Mouse (Mus musculus) granulocyte monocyte progenitor cell, adult 5-6 weeks (primary cell): ENCODE measurements around the gene Gm49373. TPM values are rescaled to one million over a fixed set of nuclear protein-coding genes. Genes with fewer than 3 reads are reported as not detected.

Experiments
- ATAC-seq: replicated peaks from 2 replicates; pipeline ENCODE4 v1.8.0; 2016; ENCODE audit warnings: mild to moderate bottlenecking, moderate TSS enrichment, inconsistent platforms; ENCODE audit not compliant: poor library complexity, severe bottlenecking
- total RNA-seq, 2 experiments: library from RNA; stranded (forward) in 1 of 2; stranded (reverse) in 1 of 2; fragments of 200-712, 200-1000 nt in 1 of 2; fragments of >200 nt in 1 of 2; fragmentation: Nextera tagmentation in 1 of 2; gene quantifications; 2 replicates each; pipeline ENCODE4 v1.2.3; 2014 to 2017

Gm49373 gene
- not detected in 2 replicates for total RNA-seq (2014; fragmentation: Nextera tagmentation)
- 0.60 TPM in 1 of 2 replicates, not detected in the other for total RNA-seq (2017)

DNA sequence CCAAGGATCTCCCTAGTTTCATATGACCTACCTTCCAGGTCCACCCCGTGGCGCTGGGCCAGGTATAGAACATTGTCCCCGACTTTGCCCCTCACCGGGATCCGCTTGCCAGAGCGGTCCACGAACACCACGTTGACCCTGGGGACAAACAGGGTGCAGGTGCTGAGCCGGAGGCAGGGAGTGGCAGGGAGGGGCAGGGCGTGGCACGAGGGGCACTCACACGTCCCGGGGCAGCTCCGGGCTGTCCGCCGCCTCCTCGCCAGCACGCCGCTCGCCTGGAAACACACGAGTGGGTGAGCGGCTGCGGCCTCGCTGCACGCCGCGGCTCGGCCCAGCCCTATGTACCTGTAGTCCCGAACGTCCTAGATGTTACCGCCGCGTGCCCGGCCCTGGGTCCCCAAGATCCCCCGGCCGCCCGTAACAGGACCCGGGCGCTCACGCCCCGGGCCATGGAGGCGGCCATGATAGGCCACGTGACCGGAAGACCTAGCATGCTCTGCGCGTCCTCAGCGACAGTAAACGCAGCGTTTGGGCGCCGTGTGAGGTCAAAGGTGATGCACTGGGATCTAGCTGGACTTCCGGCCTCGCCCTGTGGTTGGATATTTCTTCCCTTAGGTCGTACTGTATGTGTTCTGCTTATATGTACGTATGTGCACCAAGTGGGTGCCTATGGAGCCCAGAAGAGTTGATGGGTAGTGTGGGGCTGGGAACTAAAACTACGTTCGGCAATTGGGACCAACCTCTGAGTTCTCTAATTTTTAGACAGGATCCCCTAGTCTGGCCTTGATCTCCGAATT lies at the start of gene Gm49373, which contains the start of gene Fdx1l:
Gene Gm49373 (minus strand): TSS at position 53 of the 797 bp plus-strand sequence.
Gene Fdx1l (minus strand): TSS at position 571 of the 797 bp plus-strand sequence.
- ATAC-seq, result peak; percentile 91

GRCm38 (mm10) chr9:21121483-21121882 lies 48.6 kb upstream of the Gm49373 start:
- ATAC-seq, result no peak

DNA sequence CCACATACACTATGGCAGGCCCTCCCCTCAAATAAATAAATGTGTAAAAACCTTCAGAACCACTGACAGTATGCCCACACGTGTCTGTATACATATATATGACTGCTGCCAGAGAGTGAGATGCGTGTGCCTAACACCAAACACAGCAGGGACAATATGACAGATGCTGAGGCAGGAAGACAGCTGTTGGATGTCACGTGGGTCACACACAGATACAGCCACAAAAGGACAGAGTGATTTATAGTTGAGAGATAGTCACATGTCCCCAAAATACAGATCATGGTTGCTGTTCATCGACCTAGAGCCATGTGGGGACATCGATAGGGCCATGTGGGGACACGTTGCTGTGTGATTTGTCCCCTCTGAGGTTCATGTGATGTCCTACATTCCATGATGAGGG lies 44.2 kb upstream of the Gm49373 start:
- ATAC-seq, result no peak

- no peak for ATAC-seq
These were observed 42.2 kb upstream of the Gm49373 start for GRCm38 (mm10) chr9:21115105-21115504.

DNA sequence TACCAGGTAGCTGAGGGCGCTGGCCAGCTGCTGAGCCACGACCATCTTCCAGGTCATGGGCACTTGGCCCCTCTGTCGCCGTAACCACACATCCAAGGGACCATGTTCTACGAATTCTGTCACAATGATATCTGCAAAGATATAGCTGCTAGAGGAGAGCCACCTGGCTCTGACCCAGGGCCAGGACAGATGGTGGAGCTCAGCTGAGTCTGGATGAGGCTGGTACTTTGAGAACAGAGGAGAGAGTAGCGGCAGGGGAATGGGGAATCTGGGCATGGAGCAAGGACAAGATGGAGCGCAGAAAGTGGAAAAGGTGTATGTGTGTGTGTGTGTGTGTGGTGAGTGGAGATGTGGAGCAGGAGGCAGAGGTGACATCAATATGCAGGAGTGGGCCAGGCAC lies 41.3 kb upstream of the Gm49373 start:
- no peak for ATAC-seq

- ATAC-seq, result no peak
These were observed 40.9 kb upstream of the Gm49373 start for GRCm38 (mm10) chr9:21113751-21114150.

- ATAC-seq, result no peak
These were observed 34.8 kb upstream of the Gm49373 start for GRCm38 (mm10) chr9:21107607-21108237.

GRCm38 (mm10) chr9:21105760-21106564 lies 33.1 kb upstream of the Gm49373 start:
- no peak for ATAC-seq

DNA sequence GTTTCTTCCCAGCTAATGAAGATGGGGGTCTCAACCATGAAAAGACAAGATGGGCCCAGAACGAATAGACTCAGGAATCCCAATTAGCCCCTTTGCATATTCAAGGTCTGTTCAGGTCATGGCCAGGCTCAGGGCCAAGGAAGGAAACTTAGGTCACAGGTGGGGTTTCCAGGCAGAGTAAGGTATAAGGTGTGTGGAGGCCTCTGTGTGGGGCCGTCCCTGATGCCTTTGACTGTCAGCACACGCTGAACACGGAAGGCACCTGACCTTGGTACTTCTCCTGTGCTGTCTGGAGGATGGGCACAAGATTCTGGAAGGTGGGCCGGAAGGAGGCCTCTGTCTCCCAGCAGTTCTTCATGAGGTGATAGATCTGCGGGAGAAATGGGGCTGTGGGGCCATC lies 31.9 kb upstream of the Gm49373 start:
- no peak for ATAC-seq

DNA sequence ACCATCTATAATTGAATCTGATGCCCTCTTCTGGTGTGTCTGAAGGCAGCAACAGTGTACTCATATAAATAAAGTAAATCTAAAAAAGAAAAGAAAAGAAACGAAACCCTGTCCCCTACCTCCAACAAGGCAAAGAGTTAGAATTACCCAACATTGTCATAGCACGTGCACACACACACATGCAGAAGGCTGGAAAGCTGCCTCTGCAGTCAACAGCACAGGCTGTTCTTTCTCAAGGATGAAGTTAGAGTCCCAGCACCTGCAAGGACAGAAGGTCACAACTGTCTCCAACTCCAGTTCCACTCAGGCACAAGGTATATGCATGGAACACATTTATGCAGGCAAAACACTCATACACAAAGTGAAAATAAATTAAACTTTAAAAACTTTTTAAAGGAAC lies 29.2 kb upstream of the Gm49373 start:
- ATAC-seq, result no peak

GRCm38 (mm10) chr9:21100447-21101161 lies 27.7 kb upstream of the Gm49373 start:
- ATAC-seq, result peak; percentile 77

DNA sequence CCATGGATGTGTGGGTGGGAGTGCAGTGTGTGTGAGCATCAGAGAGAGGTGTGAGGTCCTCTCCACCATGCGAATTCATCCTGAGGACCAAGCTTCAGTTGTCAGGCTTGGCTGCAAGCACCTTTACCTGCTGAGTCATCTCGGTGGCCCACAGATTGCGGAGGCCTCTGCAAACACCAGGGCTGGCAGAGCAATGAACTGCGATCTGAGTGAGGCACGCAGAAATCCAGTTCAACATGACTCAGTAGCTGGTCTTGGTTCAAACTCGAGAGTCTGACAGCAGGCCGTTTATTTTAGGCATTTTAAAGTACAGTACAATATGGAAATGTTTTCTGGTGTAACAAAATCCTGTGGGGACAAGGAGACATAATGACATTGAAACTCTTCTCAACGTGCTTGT lies 24.9 kb upstream of the Gm49373 start:
- ATAC-seq, result no peak

GRCm38 (mm10) chr9:21095958-21096357 lies 23.1 kb upstream of the Gm49373 start:
- ATAC-seq, result no peak

DNA sequence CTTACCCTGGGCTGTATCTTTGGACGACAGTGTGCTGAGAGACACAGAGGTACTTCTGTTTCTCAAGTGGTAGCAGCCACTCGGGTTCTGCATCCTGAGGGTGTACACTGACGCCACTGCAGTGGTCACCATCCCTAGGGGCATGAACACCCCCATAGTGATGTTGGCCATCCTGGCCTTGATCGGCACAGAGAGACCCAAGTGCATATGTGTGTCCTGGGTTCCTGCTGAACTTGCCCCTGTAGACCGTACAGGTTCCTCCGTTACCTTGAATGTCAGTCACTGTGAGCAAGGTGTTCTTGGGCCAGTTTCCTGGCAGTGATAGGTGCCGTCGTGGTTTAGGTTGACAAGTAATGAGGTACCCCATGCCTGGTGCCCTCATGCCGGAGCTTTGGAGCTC lies 20.5 kb upstream of the Gm49373 start:
- no peak for ATAC-seq

GRCm38 (mm10) chr9:21091707-21092320 lies 18.9 kb upstream of the Gm49373 start, which contains the start of the genes Gm38431 and Raver1:
Gene Gm38431, minus strand, starts transcription at chr9:21091997.
Gene Raver1, minus strand, starts transcription at chr9:21092008.
- peak; percentile 96 for ATAC-seq

GRCm38 (mm10) chr9:21090972-21091706 lies 18.2 kb upstream of the Gm49373 start:
- 0 out of 2 replicates have a peak, but pooled peaks have one; percentile 6 for ATAC-seq

GRCm38 (mm10) chr9:21090537-21090936 lies 17.6 kb upstream of the Gm49373 start:
- no peak for ATAC-seq

GRCm38 (mm10) chr9:21083324-21083723 lies 10.4 kb upstream of the Gm49373 start:
- no peak for ATAC-seq

GRCm38 (mm10) chr9:21081127-21081526 lies 8.2 kb upstream of the Gm49373 start:
- no peak for ATAC-seq
